Mouse (Mus musculus): ENCODE data around the gene Usp45.
"Not testable (repeated sequence)": the region's sequence is repeated elsewhere in the genome, so short reads cannot be mapped to it uniquely, and the experiment has no call there.

The Usp45 gene

GRCm38 (mm10) chr4:21766863-21767304, at the start of gene Usp45, which contains the start of gene Tstd3:
Gene Usp45 (plus strand): TSS chr4:21767156.
Gene Tstd3 (minus strand): TSS chr4:21767212.
- DNase-seq: peak; percentile 85

GRCm38 (mm10) chr4:21722752-21723334, 44.1 kb upstream of the Usp45 start:
- DNase-seq: no peak

- peak; percentile 52 for DNase-seq
Measured at GRCm38 (mm10) chr4:21726912-21727614, 39.9 kb upstream of the Usp45 start.

GRCm38 (mm10) chr4:21727615-21728165, 39.3 kb upstream of the Usp45 start, which contains the start of gene Ccnc:
Gene Ccnc (plus strand): TSS chr4:21727701.
- peak; percentile 90 for DNase-seq

GRCm38 (mm10) chr4:21739169-21739568, 27.8 kb upstream of the Usp45 start:
- DNase-seq: no peak

- not testable (repeated sequence) for DNase-seq
Measured at GRCm38 (mm10) chr4:21744142-21744541, 22.8 kb upstream of the Usp45 start.

- no peak for DNase-seq
Measured at GRCm38 (mm10) chr4:21745723-21746122, 21.2 kb upstream of the Usp45 start.

GRCm38 (mm10) chr4:21755123-21755789, 11.7 kb upstream of the Usp45 start:
- DNase-seq: no peak

- DNase-seq: no peak
Measured at GRCm38 (mm10) chr4:21758860-21759259, 8.1 kb upstream of the Usp45 start.

GRCm38 (mm10) chr4:21761416-21762160, 5.4 kb upstream of the Usp45 start:
- DNase-seq: no peak

- DNase-seq: no peak
Measured at GRCm38 (mm10) chr4:21763827-21764226, 3.1 kb upstream of the Usp45 start.

GRCm38 (mm10) chr4:21766171-21766862, 639 bp upstream of the Usp45 start:
- no peak for DNase-seq

- DNase-seq: no peak
Measured at GRCm38 (mm10) chr4:21771064-21771463, 4.1 kb downstream of the Usp45 start.

GRCm38 (mm10) chr4:21772306-21772705, 5.3 kb downstream of the Usp45 start:
- no peak for DNase-seq

- peak; percentile 89 for DNase-seq
Measured at GRCm38 (mm10) chr4:21776091-21776945, 9.4 kb downstream of the Usp45 start.

GRCm38 (mm10) chr4:21776946-21777265, 9.9 kb downstream of the Usp45 start:
- DNase-seq: no peak

GRCm38 (mm10) chr4:21780816-21781726, 14.1 kb downstream of the Usp45 start:
- no peak for DNase-seq

GRCm38 (mm10) chr4:21786268-21786667, 19.3 kb downstream of the Usp45 start:
- no peak for DNase-seq

- DNase-seq: no peak
Measured at GRCm38 (mm10) chr4:21788903-21789302, 21.9 kb downstream of the Usp45 start.

- no peak for DNase-seq
Measured at GRCm38 (mm10) chr4:21789836-21790235, 22.9 kb downstream of the Usp45 start.

All from cerebellum, adult 11-12 months (tissue).